Mouse (Mus musculus) adipocyte (in vitro differentiated cells): ENCODE measurements at regions not wholly inside any gene's neighbourhood (a gene's known extent, or its start where the extent isn't known, plus 50 kb on each side); places are given as distances from the start of the nearest gene placed in this dataset.
"Not testable (repeated sequence)": the region's sequence is repeated elsewhere in the genome, so short reads cannot be mapped to it uniquely, and the experiment has no call there.

Experiments
- DNase-seq: peaks from one replicate; pipeline ENCODE4 v3.0.0-alpha.2; 2016; ENCODE audit warnings: low spot score

GRCm38 (mm10) chr5:59831836-59832235, 1976.8 kb upstream of the G6pd2 start:
- no peak for DNase-seq

- DNase-seq = no peak
Measured at GRCm38 (mm10) chr5:59845745-59846144, 1962.9 kb upstream of the G6pd2 start.

- DNase-seq = no peak
Measured at GRCm38 (mm10) chr5:59847643-59848042, 1961.0 kb upstream of the G6pd2 start.

DNA sequence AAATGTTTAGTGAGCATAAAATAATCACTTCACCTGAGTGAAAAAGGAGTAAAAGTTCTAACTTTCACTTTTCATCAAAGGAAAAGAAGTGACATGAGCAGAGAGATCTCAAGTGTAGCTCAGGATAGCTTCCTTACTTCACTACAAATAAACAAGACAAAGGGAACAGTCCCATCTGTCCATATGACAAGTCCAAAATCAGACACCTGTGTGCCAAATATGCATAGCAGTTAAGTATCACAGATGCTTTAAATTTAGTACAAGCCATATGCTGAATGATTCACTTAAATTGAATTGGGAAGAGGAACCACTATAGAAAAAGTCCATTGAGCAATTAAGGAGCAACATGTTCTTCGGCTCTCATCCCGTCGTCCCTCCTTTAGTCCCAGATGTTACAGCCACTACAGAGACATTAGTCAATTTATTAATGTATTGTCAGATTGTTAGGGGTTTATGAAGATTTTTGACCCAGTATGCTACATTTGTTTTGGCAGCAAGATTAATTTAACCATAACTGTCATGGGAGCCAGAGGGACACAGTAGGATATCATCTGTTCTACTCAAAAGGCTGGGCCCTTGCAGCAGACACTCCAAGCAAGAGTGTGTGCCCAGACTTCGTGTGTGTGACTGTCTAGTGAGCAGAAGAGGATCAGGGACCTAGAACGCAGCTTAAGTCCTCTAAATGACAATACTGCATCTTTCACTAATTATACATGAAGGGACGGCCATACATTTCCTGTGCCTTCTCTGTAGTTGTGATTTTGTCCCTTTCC, 1914.5 kb upstream of the G6pd2 start:
- DNase-seq = no peak

- DNase-seq = no peak
Measured at GRCm38 (mm10) chr5:59921910-59922309, 1886.7 kb upstream of the G6pd2 start.

GRCm38 (mm10) chr5:59940861-59941260, 1867.8 kb upstream of the G6pd2 start:
- no peak for DNase-seq

DNA sequence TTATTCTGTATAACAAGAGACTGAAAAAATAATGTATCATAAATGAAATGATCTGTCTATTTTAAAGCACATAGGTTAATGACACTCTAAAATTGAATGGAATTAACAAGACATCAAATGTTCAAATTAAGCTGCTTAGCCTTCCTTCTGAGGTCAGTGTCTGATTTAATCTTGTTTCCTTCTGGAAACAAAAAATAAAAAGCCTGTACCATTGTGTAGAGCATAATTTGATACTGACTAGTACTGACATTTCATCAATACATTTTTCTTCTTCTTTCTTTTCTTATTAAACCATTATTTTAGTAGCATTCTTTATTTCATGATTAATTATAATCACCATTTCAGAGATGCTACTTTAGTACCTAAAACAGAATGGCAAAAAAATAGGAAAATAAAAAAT, 1862.9 kb upstream of the G6pd2 start:
- no peak for DNase-seq

DNA sequence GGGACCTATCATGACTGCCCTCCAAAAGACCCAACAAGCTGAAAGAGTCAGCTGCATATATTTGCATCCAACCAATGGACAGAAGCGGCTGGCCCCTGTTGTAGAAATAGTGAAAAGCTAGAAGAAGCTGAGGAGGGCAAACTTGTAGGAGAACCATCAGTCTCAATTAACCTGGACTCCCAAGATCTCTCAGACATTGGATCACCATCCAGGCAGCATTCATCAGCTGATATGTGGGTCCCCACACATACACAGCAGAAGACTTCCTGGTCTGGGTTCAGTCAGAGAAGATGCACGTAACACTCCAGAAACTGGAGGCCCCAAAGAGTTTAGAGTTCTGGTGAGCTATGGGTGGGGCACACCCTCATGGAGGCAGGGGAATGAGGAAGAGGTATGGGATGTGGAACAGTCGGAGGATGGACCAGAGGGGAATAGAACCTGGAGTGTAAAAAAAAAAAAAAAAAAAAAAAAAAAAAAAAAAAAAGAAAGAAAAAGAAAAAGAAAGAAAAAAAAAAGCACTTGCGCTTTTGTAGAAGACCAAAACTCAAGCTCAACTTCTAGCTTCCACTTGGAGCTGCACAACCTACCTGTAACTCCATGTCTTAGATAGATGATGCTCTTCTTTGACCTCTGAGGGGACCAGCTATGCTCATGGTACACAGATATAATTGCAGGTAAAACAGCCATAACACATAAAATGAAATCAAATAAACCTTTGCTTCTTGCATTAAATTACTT, 1860.6 kb upstream of the G6pd2 start:
- no peak for DNase-seq

GRCm38 (mm10) chr5:59956240-59956639, 1852.4 kb upstream of the G6pd2 start:
- not testable (repeated sequence) for DNase-seq

DNA sequence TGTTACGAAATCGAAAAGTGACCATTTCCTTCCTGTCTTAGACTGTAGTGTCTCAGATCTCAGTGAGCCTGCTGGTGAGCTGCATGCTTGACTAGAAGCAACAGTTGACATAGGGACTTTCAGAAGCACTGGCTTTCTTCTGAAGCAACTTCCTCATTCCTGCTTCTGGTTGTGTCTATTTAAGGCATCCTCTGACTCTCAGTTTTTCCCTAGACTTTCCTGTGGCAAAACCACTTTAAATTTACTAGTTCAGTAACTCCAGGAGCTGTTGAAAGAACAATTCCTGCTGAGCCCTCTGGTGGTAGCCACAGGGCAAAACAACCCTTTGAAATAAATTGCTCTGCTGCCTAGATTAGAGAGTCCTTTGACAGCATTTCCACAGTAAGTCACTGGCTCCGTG, 1811.9 kb upstream of the G6pd2 start:
- peak; percentile 5 for DNase-seq

GRCm38 (mm10) chr5:60042603-60043175, 1765.9 kb upstream of the G6pd2 start:
- not testable (repeated sequence) for DNase-seq

DNA sequence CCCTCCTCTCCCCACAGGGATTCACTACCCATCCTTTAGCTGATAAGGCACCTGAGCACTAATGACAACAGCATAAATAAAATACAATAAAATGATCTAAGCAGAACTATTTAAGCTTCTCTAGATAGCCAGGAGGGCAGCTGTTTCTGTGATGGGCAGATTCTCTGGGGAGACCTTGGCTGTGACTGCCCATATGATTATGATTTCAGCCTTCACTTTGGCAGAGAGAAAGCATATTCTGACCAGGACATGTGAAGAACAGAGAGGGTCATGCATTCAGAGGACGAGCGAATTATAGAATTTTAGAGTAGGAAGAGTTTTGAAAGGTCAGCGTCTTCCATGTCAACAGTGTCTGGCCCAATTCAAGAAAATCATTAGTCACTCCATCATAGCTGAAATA, 1759.6 kb upstream of the G6pd2 start:
- no peak for DNase-seq

DNA sequence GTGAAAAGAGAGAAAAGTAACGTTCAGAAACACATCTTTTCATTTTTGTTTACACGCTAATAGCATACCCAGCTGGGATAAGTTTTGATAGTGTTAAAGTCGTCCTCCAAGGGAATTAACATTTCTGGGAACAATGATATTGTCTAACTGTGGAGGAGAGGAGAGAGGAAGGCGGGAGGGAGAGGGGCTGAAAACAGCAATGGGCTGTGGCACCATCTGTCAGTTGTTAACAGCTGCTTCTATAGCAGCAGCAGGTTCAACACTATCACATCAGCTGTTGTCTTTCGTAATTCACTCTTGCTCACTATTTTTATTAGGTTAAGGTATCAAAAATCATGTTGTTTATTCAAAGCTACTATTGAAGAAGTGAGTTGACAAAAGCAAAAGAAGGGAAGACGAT, 1747.4 kb upstream of the G6pd2 start:
- DNase-seq = no peak
